Mouse (Mus musculus) forebrain, embryonic 10.5 days (tissue): ENCODE data around the gene Hexim1. TPM values are rescaled to one million over a fixed set of nuclear protein-coding genes. Genes with fewer than 3 reads are reported as not detected.

Experiments
- DNase-seq: peaks from one replicate; pipeline ENCODE4 v3.0.0-alpha.2; 2017; ENCODE audit warnings: low spot score; ENCODE audit errors: extremely low spot score
- H3K27ac ChIP-seq: fragments of 300-500 bp; sonication (generic); 2 replicates; pipeline ENCODE4 v1.5.1; 2016; ENCODE audit warnings: mild to moderate bottlenecking
- H3K27me3 ChIP-seq: fragments of 300-500 bp; sonication (generic); 2 replicates; pipeline ENCODE4 v1.6.1; 2016; ENCODE audit warnings: mild to moderate bottlenecking; ENCODE audit not compliant: poor library complexity, severe bottlenecking
- H3K36me3 ChIP-seq: fragments of 300-500 bp; sonication (generic); replicated peaks from 2 replicates; pipeline ENCODE4 v1.6.1; 2016; ENCODE audit warnings: mild to moderate bottlenecking, moderate library complexity
- H3K4me1 ChIP-seq: fragments of 300-500 bp; sonication (generic); 2 replicates; pipeline ENCODE4 v1.6.1; 2016
- H3K4me3 ChIP-seq: fragments of 300-500 bp; sonication (generic); 2 replicates; pipeline ENCODE4 v1.5.1; 2016; ENCODE audit warnings: mild to moderate bottlenecking, moderate library complexity
- H3K9me3 ChIP-seq: fragments of 300-500 bp; sonication (generic); 2 replicates; pipeline ENCODE4 v1.6.1; 2016; ENCODE audit warnings: mild to moderate bottlenecking, moderate library complexity
- WGBS: fragments of 180-500 bp; shearing (Covaris S2); methylation state at CpG from one replicate; pipeline ENCODE4 v1.1.7; 2016; 5-methylcytosine and 5-hydroxymethylcytosine counted together
- polyA plus RNA-seq: library from polyadenylated mRNA; unstranded; fragments of >200 nt; fragmentation: Nextera tagmentation; extraction: Ambion mirVana; gene quantifications from 2 replicates; pipeline ENCODE4 v1.2.1, GENCODE M21; 2016

Gene Hexim1
- polyA plus RNA-seq, 1 experiment from 2014 or later, result 2.0 TPM

GRCm38 (mm10) chr11:103158621-103159478, 42.8 kb downstream of the Hexim1 start:
- Histone ChIP-seq H3K4me3 (peak overlapping the region; percentile 46), H3K4me1 (peaks cover 14% of the 10 kb centered on the region), H3K27me3 (no peaks in the 10 kb centered on the region), H3K36me3 (no peaks in the 10 kb centered on the region), H3K9me3 (no peaks in the 10 kb centered on the region), H3K27ac (peak overlapping the region; percentile 66)
- peak; percentile 97 for DNase-seq
- WGBS, result 2% methylated on average over 25 of the region's 25 CpGs

DNA sequence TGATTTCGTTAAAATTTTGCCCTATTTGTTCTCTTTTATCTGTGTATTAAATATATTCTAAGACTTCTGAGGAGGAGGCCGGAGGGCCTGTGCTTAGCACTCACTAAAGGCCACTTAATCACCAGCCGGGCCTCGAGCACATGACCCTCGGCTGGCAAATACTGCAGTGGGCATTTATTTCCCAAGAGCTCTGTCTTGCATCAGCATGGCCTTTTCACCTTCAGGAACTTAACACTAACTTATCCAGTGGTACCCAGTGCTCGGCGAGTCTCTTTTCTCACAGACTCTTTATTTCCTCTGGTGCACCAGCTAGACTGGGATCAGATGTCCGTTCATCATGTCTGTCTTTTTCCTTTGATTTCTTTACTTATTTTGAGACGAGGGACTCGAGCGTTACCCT, 44.7 kb downstream of the Hexim1 start:
- no peak for DNase-seq
- 92% methylated on average over 11 of the region's 11 CpGs for WGBS
- H3K27ac ChIP-seq, result no peak overlapping the region

GRCm38 (mm10) chr11:103161449-103161848, 45.4 kb downstream of the Hexim1 start:
- Histone ChIP-seq H3K4me3 (no peak overlapping the region), H3K36me3 (no peaks in the 10 kb centered on the region), H3K4me1 (peaks cover 14% of the 10 kb centered on the region), H3K9me3 (no peaks in the 10 kb centered on the region), H3K27ac (no peak overlapping the region), H3K27me3 (no peaks in the 10 kb centered on the region)
- no peak for DNase-seq
- 79% methylated on average over 7 of the region's 7 CpGs for WGBS

More for the DNA sequence above, 44.7 kb downstream of the Hexim1 start:
- H3K4me3 ChIP-seq, result no peak overlapping the region
- H3K36me3 ChIP-seq, result no peaks in the 10 kb centered on the region
- H3K27me3 ChIP-seq, result no peaks in the 10 kb centered on the region
- peaks cover 14% of the 10 kb centered on the region for H3K4me1 ChIP-seq
- no peaks in the 10 kb centered on the region for H3K9me3 ChIP-seq

DNA sequence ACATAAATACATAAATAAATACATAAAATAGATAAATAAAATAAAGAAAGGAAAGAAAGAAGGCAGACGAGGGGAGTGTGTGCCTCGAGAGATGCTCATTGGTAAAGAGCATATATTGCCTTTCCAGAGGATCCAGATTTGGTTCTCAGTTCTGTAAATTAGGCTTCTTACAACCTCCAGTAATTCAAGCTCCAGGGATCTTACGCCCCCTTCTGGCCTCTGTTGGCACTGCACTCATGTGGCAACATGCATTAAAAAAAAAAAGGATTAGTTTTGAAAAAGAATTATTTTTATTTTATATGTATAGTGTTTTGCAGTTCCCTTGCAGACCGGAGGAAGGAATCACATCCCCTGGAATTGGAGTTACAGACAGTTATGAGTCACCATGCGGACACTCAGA, 46.1 kb downstream of the Hexim1 start:
- Histone ChIP-seq H3K27ac (no peak overlapping the region), H3K9me3 (no peaks in the 10 kb centered on the region), H3K36me3 (no peaks in the 10 kb centered on the region), H3K4me1 (peaks cover 14% of the 10 kb centered on the region), H3K27me3 (no peaks in the 10 kb centered on the region), H3K4me3 (no peak overlapping the region)
- DNase-seq, result no peak
- WGBS, result 93% methylated on average over 5 of the region's 5 CpGs

GRCm38 (mm10) chr11:103164391-103164790, 48.4 kb downstream of the Hexim1 start:
- H3K36me3 ChIP-seq, result no peaks in the 10 kb centered on the region
- H3K9me3 ChIP-seq, result no peaks in the 10 kb centered on the region
- WGBS, result 34% methylated on average over 10 of the region's 10 CpGs
- no peak overlapping the region for H3K27ac ChIP-seq
- H3K27me3 ChIP-seq, result peaks cover 21% of the 10 kb centered on the region
- peaks cover 2% of the 10 kb centered on the region; the same call in 1 of the 2 replicates for H3K4me1 ChIP-seq
- H3K4me3 ChIP-seq, result no peak overlapping the region
- no peak for DNase-seq

GRCm38 (mm10) chr11:103168690-103169390, 52.8 kb downstream of the Hexim1 start:
- 30% methylated on average over 9 of the region's 9 CpGs for WGBS
- H3K9me3 ChIP-seq, result no peaks in the 10 kb centered on the region
- H3K4me1 ChIP-seq, result peaks cover 18% of the 10 kb centered on the region
- H3K27ac ChIP-seq, result no peak overlapping the region
- DNase-seq, result no peak
- H3K36me3 ChIP-seq, result no peaks in the 10 kb centered on the region
- no peak overlapping the region for H3K4me3 ChIP-seq
- peaks cover 65% of the 10 kb centered on the region for H3K27me3 ChIP-seq

Other genes with a start within 250 kb of the Hexim1 start
- gene Eftud2, start 235.2 kb upstream of the Hexim1 start, polyA plus RNA-seq, result 376 and 379 TPM in 2 replicates
- 2.0 and 2.9 TPM in 2 replicates for gene Ccdc103, start 235.0 kb upstream of the Hexim1 start, polyA plus RNA-seq
- 0.09 TPM in 1 of 2 replicates, not detected in the other for gene Fam187a, start 231.1 kb upstream of the Hexim1 start, polyA plus RNA-seq
- 0.09 and 0.10 TPM in 2 replicates for gene Gfap, start 215.3 kb upstream of the Hexim1 start, polyA plus RNA-seq
- gene Kif18b, start 191.1 kb upstream of the Hexim1 start, polyA plus RNA-seq, result 14.5 and 15.5 TPM in 2 replicates
- 2.6 and 2.8 TPM in 2 replicates for gene C1ql1, start 169.5 kb upstream of the Hexim1 start, polyA plus RNA-seq
- 62.4 and 66.0 TPM in 2 replicates for gene Nmt1, start 88.0 kb upstream of the Hexim1 start, polyA plus RNA-seq
- gene Dcakd, start 87.9 kb upstream of the Hexim1 start, polyA plus RNA-seq, result 261 and 275 TPM in 2 replicates
- gene Plcd3, start 14.6 kb upstream of the Hexim1 start, polyA plus RNA-seq, result 1.5 and 1.7 TPM in 2 replicates
- gene Acbd4, start 14.5 kb upstream of the Hexim1 start, polyA plus RNA-seq, result 6.6 and 7.5 TPM in 2 replicates
- 7.2 and 7.6 TPM in 2 replicates for gene Hexim2, start 16.2 kb downstream of the Hexim1 start, polyA plus RNA-seq
- gene Fmnl1, start 54.9 kb downstream of the Hexim1 start, polyA plus RNA-seq, result 0.47 and 0.81 TPM in 2 replicates
- gene 1700023F06Rik, start 92.3 kb downstream of the Hexim1 start, polyA plus RNA-seq, result 0.21 and 0.32 TPM in 2 replicates
- not detected in 2 replicates for gene Spata32, start 102.2 kb downstream of the Hexim1 start, polyA plus RNA-seq
- gene Map3k14, start 151.2 kb downstream of the Hexim1 start, polyA plus RNA-seq, result 4.0 TPM in 2 replicates
- 3.7 and 3.8 TPM in 2 replicates for gene Arhgap27, start 247.5 kb downstream of the Hexim1 start, polyA plus RNA-seq